Mouse (Mus musculus) hindlimb bud, embryonic 11.5 days (tissue): ENCODE measurements around the gene Cdk10.

ENCODE experiments used
- DNase-seq: peaks from one replicate; pipeline ENCODE4 v3.0.0-alpha.2; 2012; ENCODE audit warnings: low read depth, low spot score; ENCODE audit errors: extremely low spot score

Gene Cdk10

GRCm38 (mm10) chr8:123267926-123268656, 43.4 kb downstream of the Cdk10 start:
- DNase-seq, result no peak

DNA sequence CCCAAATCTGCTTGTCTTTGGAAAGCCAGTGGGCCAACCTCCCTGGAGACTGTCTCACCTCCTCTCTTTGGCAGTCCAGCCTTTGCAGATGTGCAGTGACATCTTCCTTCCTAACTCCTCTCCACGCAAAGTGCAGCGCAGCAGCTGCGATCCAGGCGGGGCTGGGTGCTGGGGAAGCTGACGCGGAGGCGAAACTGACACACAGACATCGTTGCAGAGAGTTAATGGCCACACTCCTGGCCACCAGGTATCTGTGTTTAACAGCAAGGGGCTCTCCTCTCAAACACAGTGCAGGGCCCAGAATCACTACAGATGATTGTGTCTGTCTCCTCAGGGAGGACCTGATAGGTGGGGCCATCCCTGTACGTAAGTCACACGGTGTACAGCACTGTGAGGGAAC, 46.5 kb downstream of the Cdk10 start:
- no peak for DNase-seq

DNA sequence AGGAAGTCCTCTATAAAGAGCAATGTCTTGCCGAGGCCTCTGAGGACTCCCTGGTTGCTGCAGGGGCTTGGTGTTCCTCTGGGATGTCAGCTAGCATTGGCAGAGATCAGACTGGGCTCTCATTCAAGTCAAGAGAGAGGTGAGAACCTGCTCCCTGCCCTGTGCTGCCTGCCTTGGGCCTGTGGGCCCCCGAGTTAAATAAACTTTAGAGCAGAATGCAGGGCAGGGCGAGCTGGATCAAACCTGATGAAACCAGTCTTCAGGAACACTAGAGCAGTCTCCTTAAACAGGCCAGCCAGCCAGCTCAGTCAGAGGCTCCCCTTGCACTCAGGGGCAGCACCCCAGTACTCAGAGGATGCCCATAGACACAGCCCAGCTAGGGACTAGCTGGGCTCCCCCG, 47.3 kb downstream of the Cdk10 start:
- no peak for DNase-seq

- no peak for DNase-seq
These were observed 49.8 kb downstream of the Cdk10 start for GRCm38 (mm10) chr8:123274447-123274846.

DNA sequence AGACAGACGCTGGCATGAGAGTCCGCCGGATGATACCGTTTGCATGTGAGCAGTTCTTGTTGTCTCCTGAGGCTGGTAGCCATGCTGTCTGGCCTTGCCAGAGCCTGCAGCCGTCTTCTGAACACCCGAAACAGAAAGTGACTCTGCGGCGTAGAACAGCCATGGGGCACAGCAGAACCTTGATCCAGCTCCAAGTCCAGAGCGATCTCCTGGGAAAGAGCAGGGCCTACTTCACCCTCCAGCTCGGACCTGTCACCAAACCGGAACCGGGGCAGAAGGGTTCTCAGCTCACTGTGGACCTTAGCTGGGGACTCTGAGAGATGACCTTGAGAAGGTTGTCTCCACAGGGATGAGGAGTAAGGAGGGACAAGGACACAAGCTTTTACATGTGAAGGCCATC, 50.5 kb downstream of the Cdk10 start:
- no peak for DNase-seq

DNA sequence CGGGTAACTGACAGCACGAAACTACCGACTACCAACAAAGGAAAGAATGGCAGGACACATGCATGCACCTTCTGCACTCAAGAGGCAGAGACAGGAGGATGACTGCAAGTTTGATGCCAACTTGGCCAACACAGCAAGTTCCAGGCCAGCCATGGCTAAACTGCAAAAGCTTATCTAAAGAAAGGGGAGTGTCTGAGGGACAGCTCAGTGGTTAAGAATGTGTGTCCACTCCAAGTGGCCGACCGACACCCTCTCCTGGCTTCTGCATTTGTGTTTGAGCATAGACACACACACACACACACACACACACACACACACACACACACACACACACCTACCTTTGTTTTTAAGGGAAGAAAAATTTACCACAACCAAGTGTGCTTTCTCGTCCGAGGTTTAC, 53.8 kb downstream of the Cdk10 start:
- DNase-seq, result no peak

- no peak for DNase-seq
These were observed 55.2 kb downstream of the Cdk10 start for GRCm38 (mm10) chr8:123279828-123280227.

DNA sequence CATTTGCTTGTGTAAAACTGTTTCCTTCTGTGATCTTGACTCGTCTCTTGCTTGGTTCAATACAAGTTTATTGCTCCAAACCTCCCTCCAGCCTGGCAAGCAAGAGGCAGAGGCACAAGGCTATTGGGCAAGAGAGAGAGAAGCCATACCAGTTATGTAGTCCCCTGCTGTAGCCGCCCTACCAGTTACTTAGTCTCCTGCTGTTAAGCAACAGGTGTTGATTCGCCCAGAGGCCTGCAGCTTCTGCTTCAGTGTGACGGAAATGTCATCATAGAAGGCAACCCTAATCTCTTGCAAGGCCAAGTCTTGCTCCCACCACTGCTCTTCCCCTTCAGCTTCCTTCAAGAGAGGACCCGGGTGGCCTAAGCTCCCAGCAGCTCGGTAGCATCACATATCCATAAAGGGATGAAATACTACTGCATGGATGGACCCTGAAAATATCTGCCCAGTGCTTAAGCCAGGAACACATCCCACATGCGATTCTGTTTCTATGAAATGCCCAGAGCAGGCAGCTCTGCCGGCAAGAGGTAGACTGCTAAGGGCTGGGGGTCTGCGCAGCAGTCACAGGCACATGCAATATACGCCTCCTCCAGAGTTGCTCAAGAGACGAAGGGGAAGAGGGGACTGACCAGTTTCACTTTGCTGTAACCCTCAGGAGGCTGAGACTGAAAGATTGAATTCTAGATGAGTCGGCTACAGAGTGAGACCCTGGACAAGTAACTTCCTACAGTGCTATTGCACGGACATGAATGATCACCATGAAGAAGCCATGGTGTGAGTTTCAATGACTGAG, 55.9 kb downstream of the Cdk10 start:
- no peak for DNase-seq
